Mouse (Mus musculus) gastrocnemius, adult 2 months (tissue): Measurements from ENCODE around the gene Pls1. TPM values are rescaled to one million over a fixed set of nuclear protein-coding genes. Genes with fewer than 3 reads are reported as not detected.

ENCODE experiments used
- DNase-seq: peaks from one replicate; pipeline ENCODE4 v3.0.0; 2022
- H3K27ac ChIP-seq: fragments of 200-600 bp; 2 replicates; pipeline ENCODE4 v1.8.1; 2022; ENCODE audit warnings: mild to moderate bottlenecking
- H3K4me3 ChIP-seq: fragments of 200-600 bp; 2 replicates; pipeline ENCODE4 v1.8.1; 2022; ENCODE audit warnings: mild to moderate bottlenecking, moderate library complexity
- CTCF ChIP-seq: fragments of 200-600 bp; IDR thresholded peaks from 2 replicates; pipeline ENCODE4 v1.8.1; 2022; ENCODE audit warnings: antibody characterized with exemption, mild to moderate bottlenecking, moderate library complexity
- intact Hi-C: fragments of 180-260 bp; cut with DNase I; formaldehyde crosslinking; loops from one replicate; pipeline ENCODE4 v1.15.1; 2025
- total RNA-seq, 2 experiments: library from RNA; stranded (reverse); gene quantifications; 2 replicates each; pipeline ENCODE4 v1.2.3; 2021

Gene Pls1
- total RNA-seq, 2 experiments from 2014 or later = 0.06 TPM; not detected in 1

GRCm38 (mm10) chr9:95795077-95795784 is 49.9 kb downstream of the Pls1 start:
- intact Hi-C loops = no loop called here
- no peak overlapping the region for H3K4me3 ChIP-seq
- no peak for DNase-seq
- no peak overlapping the region for H3K27ac ChIP-seq
- no peak for TF ChIP-seq CTCF

- Histone ChIP-seq H3K4me3 (no peak overlapping the region), H3K27ac (no peak overlapping the region)
- intact Hi-C loops = no loop called here
- no peak for TF ChIP-seq CTCF
- no peak for DNase-seq
Observed at GRCm38 (mm10) chr9:95793986-95794744, 50.9 kb downstream of the Pls1 start.

- no peak overlapping the region for H3K27ac ChIP-seq
- no peak for TF ChIP-seq CTCF
Observed at GRCm38 (mm10) chr9:95784888-95785511, 60.1 kb downstream of the Pls1 start.

GRCm38 (mm10) chr9:95783646-95784293 is 61.3 kb downstream of the Pls1 start:
- no peak for TF ChIP-seq CTCF
- no peak for DNase-seq
- H3K4me3 ChIP-seq = no peak overlapping the region; the same call in 1 of the 2 replicates
- H3K27ac ChIP-seq = no peak overlapping the region
- intact Hi-C loops = no loop called here

More at GRCm38 (mm10) chr9:95784888-95785511, 60.1 kb downstream of the Pls1 start:
- intact Hi-C loops = no loop called here
- no peak for DNase-seq
- H3K4me3 ChIP-seq = no peak overlapping the region

GRCm38 (mm10) chr9:95771671-95772070 is 73.4 kb downstream of the Pls1 start:
- TF ChIP-seq CTCF = no peak
- DNase-seq = no peak
- Histone ChIP-seq H3K27ac (no peak overlapping the region), H3K4me3 (no peak overlapping the region)
- intact Hi-C loops = no loop called here

- no peak overlapping the region for H3K27ac ChIP-seq
- DNase-seq = no peak
- H3K4me3 ChIP-seq = no peak overlapping the region
- intact Hi-C loops = no loop called here
- TF ChIP-seq CTCF = no peak
Observed at GRCm38 (mm10) chr9:95763218-95763617, 81.9 kb downstream of the Pls1 start.

- DNase-seq = no peak
- intact Hi-C loops = no loop called here
- TF ChIP-seq CTCF = no peak
Observed at GRCm38 (mm10) chr9:95762228-95762627, 82.9 kb downstream of the Pls1 start.

GRCm38 (mm10) chr9:95761381-95761780 is 83.7 kb downstream of the Pls1 start:
- no peak for TF ChIP-seq CTCF
- Histone ChIP-seq H3K4me3 (no peak overlapping the region), H3K27ac (no peak overlapping the region)
- intact Hi-C loops = no loop called here
- DNase-seq = no peak

More at GRCm38 (mm10) chr9:95762228-95762627, 82.9 kb downstream of the Pls1 start:
- Histone ChIP-seq H3K27ac (no peak overlapping the region), H3K4me3 (no peak overlapping the region)

GRCm38 (mm10) chr9:95750746-95751145 is 94.4 kb downstream of the Pls1 start:
- TF ChIP-seq CTCF = no peak
- H3K4me3 ChIP-seq = peak overlapping the region; percentile 80
- no peak for DNase-seq
- intact Hi-C loops = no loop called here
- H3K27ac ChIP-seq = no peak overlapping the region

GRCm38 (mm10) chr9:95750037-95750511 is 95.0 kb downstream of the Pls1 start, which contains the start of gene Trpc1:
Gene Trpc1 (minus strand): TSS chr9:95750375.
- Histone ChIP-seq H3K4me3 (peak within 1 kb of the TSS; percentile 80), H3K27ac (peak within 1 kb of the TSS; percentile 80)
- DNase-seq = peak; percentile 85
- intact Hi-C loops = no loop called here
- no peak for TF ChIP-seq CTCF

GRCm38 (mm10) chr9:95749461-95749928 is 95.6 kb downstream of the Pls1 start:
- peak overlapping the region; percentile 80 for H3K27ac ChIP-seq
- no peak for TF ChIP-seq CTCF
- intact Hi-C loops = no loop called here
- peak; percentile 19 for DNase-seq
- H3K4me3 ChIP-seq = peak overlapping the region; percentile 80

GRCm38 (mm10) chr9:95747298-95747697 is 97.8 kb downstream of the Pls1 start:
- no peak overlapping the region for H3K27ac ChIP-seq
- intact Hi-C loops = no loop called here
- TF ChIP-seq CTCF = no peak
- H3K4me3 ChIP-seq = no peak overlapping the region
- DNase-seq = no peak
